Mouse (Mus musculus) midbrain, embryonic 14.5 days (tissue): ENCODE data around the gene Mier3. TPM values are rescaled to one million over a fixed set of nuclear protein-coding genes. Genes with fewer than 3 reads are reported as not detected.

Source experiments
- ATAC-seq: fragments of 200-750 bp; cut with Nextera tagmentation; 2 replicates; pipeline ENCODE4 v1.8.0; 2017; ENCODE audit warnings: moderate number of reproducible peaks, moderate library complexity; ENCODE audit not compliant: low FRiP score, low TSS enrichment
- DNase-seq: peaks from one replicate; pipeline ENCODE4 v3.0.0-alpha.2; 2015
- H3K27ac ChIP-seq: fragments of 300-500 bp; sonication (generic); replicated peaks from 2 replicates; pipeline ENCODE4 v1.5.1; 2014; ENCODE audit warnings: mild to moderate bottlenecking, low read depth, low read length, moderate library complexity
- H3K27me3 ChIP-seq: fragments of 300-500 bp; sonication (generic); 2 replicates; pipeline ENCODE4 v1.6.1; 2014; ENCODE audit warnings: low read length, control low read depth, mixed read lengths; ENCODE audit not compliant: control insufficient read depth, insufficient read depth
- H3K36me3 ChIP-seq: fragments of 300-500 bp; sonication (generic); 2 replicates; pipeline ENCODE4 v1.6.1; 2014; ENCODE audit warnings: low read length, control low read depth; ENCODE audit not compliant: control insufficient read depth, insufficient read depth
- H3K4me1 ChIP-seq: fragments of 300-500 bp; sonication (generic); 2 replicates; pipeline ENCODE4 v1.6.1; 2014; ENCODE audit warnings: mild to moderate bottlenecking, antibody characterized with exemption, low read length, control low read depth; ENCODE audit not compliant: control insufficient read depth, insufficient read depth
- H3K4me2 ChIP-seq: fragments of 300-500 bp; sonication (generic); 2 replicates; pipeline ENCODE4 v1.6.1; 2014; ENCODE audit warnings: mild to moderate bottlenecking, low read length, moderate library complexity
- H3K4me3 ChIP-seq: fragments of 300-500 bp; sonication (generic); replicated peaks from 2 replicates; pipeline ENCODE4 v1.5.1; 2014; ENCODE audit warnings: low read depth, low read length
- H3K9ac ChIP-seq: fragments of 300-500 bp; sonication (generic); replicated peaks from 2 replicates; pipeline ENCODE4 v1.6.1; 2014; ENCODE audit warnings: mild to moderate bottlenecking, low read length, moderate library complexity
- H3K9me3 ChIP-seq: fragments of 300-500 bp; sonication (generic); 2 replicates; pipeline ENCODE4 v1.6.1; 2016; ENCODE audit warnings: low read length, control low read depth, mixed read lengths; ENCODE audit not compliant: control insufficient read depth
- WGBS: fragments of 180-500 bp; shearing (Covaris S2); extraction: QIAGEN DNeasy Blood & Tissue Kit; methylation state at CpG from one replicate; pipeline ENCODE4 v1.1.7; 2014; 5-methylcytosine and 5-hydroxymethylcytosine counted together
- polyA plus RNA-seq: library from polyadenylated mRNA; unstranded; fragments of >200 nt; fragmentation: Nextera tagmentation; extraction: Ambion mirVana; gene quantifications from 2 replicates; pipeline ENCODE4 v1.2.1, GENCODE M21; 2014

Gene Mier3
- polyA plus RNA-seq, 1 experiment from 2014 or later = 27.9 TPM

DNA sequence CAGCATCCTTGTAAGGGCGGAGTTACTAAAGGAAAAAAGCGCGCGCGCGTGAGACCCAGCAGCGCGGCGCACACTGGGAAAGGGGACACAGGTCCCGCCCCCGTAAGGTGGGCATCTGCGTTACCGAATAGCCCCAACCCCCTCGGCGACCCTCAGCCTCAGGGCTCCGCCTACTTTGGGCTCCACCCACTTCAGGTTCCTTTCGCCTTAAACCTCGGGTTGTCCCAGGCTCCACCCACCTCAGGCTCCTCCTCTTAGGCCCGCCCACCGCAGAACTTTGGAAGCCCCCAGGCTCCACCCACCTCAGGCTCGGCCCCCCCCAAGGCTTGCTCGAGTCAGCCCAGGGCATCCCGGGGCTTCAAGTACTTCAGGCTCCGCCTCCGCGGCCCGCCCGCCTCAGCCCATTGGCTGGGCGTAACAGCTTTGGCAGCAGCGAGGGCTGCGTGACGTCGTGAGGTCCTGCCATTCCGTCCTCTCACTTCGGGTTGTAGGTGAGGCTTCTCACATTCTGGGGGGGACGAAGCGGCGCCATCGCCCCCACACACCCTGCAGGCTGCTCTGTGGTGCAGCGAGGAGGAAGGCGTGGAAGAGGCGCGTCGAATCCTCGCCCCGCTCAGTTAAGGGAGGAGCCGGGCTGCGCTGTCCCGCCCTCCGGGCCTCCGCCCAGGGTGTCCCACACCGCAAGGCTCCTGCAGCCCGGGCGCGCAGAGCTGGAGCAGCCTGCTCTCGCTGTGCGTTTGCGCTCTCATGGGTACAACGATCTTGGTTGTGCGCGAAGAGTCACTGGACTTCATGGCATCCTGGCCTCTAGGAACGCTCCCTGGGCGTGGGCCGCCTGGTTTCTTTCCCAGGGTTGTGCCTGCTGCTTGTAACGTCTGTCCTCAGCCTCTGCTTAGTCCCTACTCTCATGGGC lies 44.6 kb downstream of the Mier3 start:
- Histone ChIP-seq H3K9ac (peak overlapping the region; percentile 49), H3K36me3 (no peaks in the 10 kb centered on the region), H3K27ac (no peak overlapping the region; the same call in 1 of the 2 replicates), H3K9me3 (no peaks in the 10 kb centered on the region), H3K4me2 (peak overlapping the region; percentile 63), H3K4me1 (0 out of 2 replicates have a peak, but pooled peaks cover 3% of the 10 kb centered on the region), H3K4me3 (peak overlapping the region; percentile 42), H3K27me3 (no peaks in the 10 kb centered on the region)
- under 1% methylated on average over 65 of the region's 65 CpGs for WGBS
- peak; percentile 98 for DNase-seq
- peak; percentile 99 for ATAC-seq

DNA sequence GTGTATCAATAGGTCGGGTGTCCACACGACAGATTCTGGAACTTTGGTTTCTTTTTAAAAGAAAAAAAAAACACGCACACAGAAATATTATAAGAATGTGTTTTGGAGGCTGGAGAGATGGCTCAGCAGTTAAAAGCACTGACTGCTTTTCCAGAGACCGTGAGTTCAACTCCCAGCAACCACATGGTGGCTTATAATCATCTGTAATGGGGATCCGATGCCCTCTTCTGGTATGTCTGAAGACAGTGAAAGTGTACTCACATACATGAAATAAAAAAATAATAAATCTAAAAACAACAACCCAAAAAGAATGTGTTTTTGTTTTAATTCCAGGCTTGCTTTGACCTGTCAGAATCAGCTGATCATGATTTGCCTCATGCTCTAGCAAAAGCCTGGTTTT lies 46.1 kb downstream of the Mier3 start:
- no peak for ATAC-seq
- H3K9ac ChIP-seq = no peak overlapping the region
- H3K9me3 ChIP-seq = no peaks in the 10 kb centered on the region
- H3K4me1 ChIP-seq = 0 out of 2 replicates have a peak, but pooled peaks cover 3% of the 10 kb centered on the region
- no peak for DNase-seq
- no peaks in the 10 kb centered on the region for H3K27me3 ChIP-seq
- H3K4me2 ChIP-seq = no peak overlapping the region
- no peaks in the 10 kb centered on the region for H3K36me3 ChIP-seq
- no peak overlapping the region for H3K27ac ChIP-seq
- WGBS = 94% methylated on average over 5 of the region's 5 CpGs
- no peak overlapping the region for H3K4me3 ChIP-seq

DNA sequence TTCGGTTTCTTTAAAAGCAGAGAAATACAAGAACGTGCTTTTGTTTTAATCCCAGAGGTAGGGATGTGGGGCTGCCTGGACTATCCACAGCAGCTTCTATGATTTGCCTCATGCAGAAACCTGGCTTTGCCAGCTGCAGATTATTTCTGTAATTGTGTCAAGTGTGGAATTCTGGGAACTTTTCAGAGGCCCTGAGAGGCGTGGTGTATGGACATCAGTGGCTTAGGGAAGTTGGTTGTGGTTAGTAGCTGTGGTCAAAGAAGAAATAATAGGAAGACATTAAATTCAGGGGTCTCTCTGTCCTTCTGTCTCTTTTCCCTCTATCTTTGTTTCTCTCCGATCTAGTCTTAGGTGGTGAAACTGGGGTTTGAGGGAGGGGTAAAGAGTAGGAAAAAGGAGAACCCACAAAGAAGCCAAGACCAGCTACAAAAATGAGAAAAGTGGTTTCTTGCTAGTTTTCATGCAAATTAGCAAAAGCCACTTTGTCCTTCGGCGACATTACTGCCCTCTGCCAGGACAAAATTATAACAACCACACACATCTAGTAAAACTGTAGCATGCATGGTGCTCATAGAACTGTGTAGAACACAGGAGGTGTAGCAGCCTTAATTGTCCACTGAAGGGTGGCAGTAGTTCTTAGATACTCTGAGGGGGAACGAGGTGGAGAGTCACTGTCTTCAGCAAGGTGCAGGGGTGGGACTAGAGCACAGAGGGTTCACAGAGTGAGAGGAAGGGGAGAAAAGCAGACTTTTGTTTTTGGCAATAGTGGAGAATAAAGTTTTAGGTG lies 60.6 kb downstream of the Mier3 start:
- H3K9ac ChIP-seq = no peak overlapping the region
- ATAC-seq (no peak), DNase-seq (no peak)
- H3K27me3 ChIP-seq = no peaks in the 10 kb centered on the region
- H3K4me2 ChIP-seq = no peak overlapping the region
- no peak overlapping the region for H3K27ac ChIP-seq
- no peaks in the 10 kb centered on the region for H3K4me1 ChIP-seq
- WGBS = 80% methylated on average over 7 of the region's 7 CpGs
- no peak overlapping the region for H3K4me3 ChIP-seq
- H3K9me3 ChIP-seq = no peaks in the 10 kb centered on the region
- H3K36me3 ChIP-seq = no peaks in the 10 kb centered on the region

DNA sequence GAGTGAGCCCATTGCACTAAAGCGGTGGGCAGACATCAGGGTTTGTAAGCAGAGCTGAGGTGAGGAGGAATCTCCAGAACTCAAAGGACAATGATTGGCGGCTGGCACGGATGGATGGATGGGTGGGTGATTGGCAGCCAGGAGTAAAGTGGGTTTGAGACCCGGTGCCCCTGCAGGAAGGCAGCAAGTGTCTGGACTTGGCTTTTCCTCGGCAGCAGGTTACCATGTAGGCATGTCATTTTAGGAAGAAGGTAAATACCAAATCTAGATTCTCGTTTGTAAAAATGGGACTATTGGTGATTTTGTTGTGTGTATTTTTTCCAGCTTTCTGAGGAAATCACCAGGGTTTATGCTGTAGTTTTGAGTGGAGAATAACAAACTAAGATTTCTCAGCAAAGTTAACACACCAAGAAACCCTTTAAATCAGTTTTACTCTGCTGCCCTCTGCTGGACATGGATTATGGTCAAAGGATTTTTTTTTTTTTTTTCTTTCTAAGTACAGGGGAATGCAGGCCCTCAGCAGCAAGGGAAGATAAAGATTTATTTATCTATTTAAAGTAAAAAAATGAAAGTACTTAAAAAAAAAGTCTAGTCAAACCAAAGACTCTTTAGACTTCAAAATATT lies 61.3 kb downstream of the Mier3 start:
- ATAC-seq = no peak
- 60% methylated on average over 6 of the region's 6 CpGs for WGBS

GRCm38 (mm10) chr13:111744233-111745000 lies 63.6 kb downstream of the Mier3 start:
- Histone ChIP-seq H3K9ac (no peak overlapping the region), H3K4me3 (no peak overlapping the region), H3K4me1 (no peaks in the 10 kb centered on the region), H3K27me3 (no peaks in the 10 kb centered on the region), H3K4me2 (no peak overlapping the region), H3K9me3 (no peaks in the 10 kb centered on the region), H3K27ac (no peak overlapping the region), H3K36me3 (peaks cover 14% of the 10 kb centered on the region)
- ATAC-seq (no peak), DNase-seq (no peak)
- WGBS = 88% methylated on average over 6 of the region's 6 CpGs

More for the DNA sequence above, 61.3 kb downstream of the Mier3 start:
- Histone ChIP-seq H3K36me3 (no peaks in the 10 kb centered on the region), H3K4me2 (no peak overlapping the region), H3K27ac (no peak overlapping the region), H3K9me3 (no peaks in the 10 kb centered on the region), H3K27me3 (no peaks in the 10 kb centered on the region), H3K9ac (no peak overlapping the region), H3K4me3 (no peak overlapping the region), H3K4me1 (no peaks in the 10 kb centered on the region)
- DNase-seq = peak; percentile 92

- Histone ChIP-seq H3K4me1 (no peaks in the 10 kb centered on the region), H3K27ac (no peak overlapping the region), H3K4me3 (no peak overlapping the region), H3K27me3 (no peaks in the 10 kb centered on the region), H3K9me3 (no peaks in the 10 kb centered on the region), H3K36me3 (peaks cover 21% of the 10 kb centered on the region), H3K4me2 (no peak overlapping the region), H3K9ac (no peak overlapping the region)
- no peak for DNase-seq
- no peak for ATAC-seq
- 86% methylated on average over 7 of the region's 7 CpGs for WGBS
Observed at GRCm38 (mm10) chr13:111745216-111745615, 64.4 kb downstream of the Mier3 start.

DNA sequence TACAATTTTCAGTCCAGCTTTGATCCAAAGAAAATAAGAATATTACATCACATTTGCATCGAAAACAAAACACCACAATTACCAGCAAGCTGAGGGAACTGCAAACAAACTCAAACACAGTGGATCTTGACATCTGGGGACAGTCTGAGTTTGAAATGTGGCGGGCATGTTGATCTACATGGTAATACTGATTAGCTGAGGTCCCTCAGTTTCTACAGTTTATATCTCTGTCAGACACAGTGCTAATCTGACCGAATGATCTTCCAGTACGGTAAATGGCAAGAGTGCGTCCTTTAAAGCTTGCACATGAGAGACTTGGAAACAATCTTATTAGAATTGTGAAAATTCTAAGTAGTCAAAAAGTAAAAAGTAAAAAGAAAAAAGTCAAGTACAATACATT lies 66.1 kb downstream of the Mier3 start:
- no peak overlapping the region for H3K27ac ChIP-seq
- peaks cover 32% of the 10 kb centered on the region for H3K36me3 ChIP-seq
- no peak for DNase-seq
- H3K4me1 ChIP-seq = no peaks in the 10 kb centered on the region
- H3K9me3 ChIP-seq = no peaks in the 10 kb centered on the region
- H3K27me3 ChIP-seq = no peaks in the 10 kb centered on the region
- H3K4me3 ChIP-seq = no peak overlapping the region
- H3K9ac ChIP-seq = no peak overlapping the region
- 92% methylated on average over 5 of the region's 5 CpGs for WGBS
- H3K4me2 ChIP-seq = no peak overlapping the region
- no peak for ATAC-seq
